Mouse (Mus musculus) kidney, adult 18-20 months (tissue): ENCODE measurements around the gene Hist1h2ak.
A peak's percentile ranks its signal among the peaks of the same experiment; 100 is the strongest.
"Not testable (repeated sequence)": the region's sequence is repeated elsewhere in the genome, so short reads cannot be mapped to it uniquely, and the experiment has no call there.

Source experiments
- DNase-seq: peaks from one replicate; pipeline ENCODE4 v3.0.0; 2021

Gene Hist1h2ak

GRCm38 (mm10) chr13:21753524-21754285 lies at the start of gene Hist1h2ak, which contains the start of gene Hist1h2bn:
Hist1h2ak (minus strand) TSS chr13:21753827.
Hist1h2bn (plus strand) TSS chr13:21754123.
- DNase-seq = peak; percentile 15

GRCm38 (mm10) chr13:21803058-21803457 lies 49.4 kb upstream of the Hist1h2ak start:
- not testable (repeated sequence) for DNase-seq

- DNase-seq = not testable (repeated sequence)
These were observed 43.5 kb upstream of the Hist1h2ak start for GRCm38 (mm10) chr13:21797163-21797562.

GRCm38 (mm10) chr13:21795584-21795983 lies 42.0 kb upstream of the Hist1h2ak start:
- no peak for DNase-seq

- DNase-seq = no peak
These were observed 37.1 kb upstream of the Hist1h2ak start for GRCm38 (mm10) chr13:21790601-21791283.

GRCm38 (mm10) chr13:21789925-21790324 lies 36.3 kb upstream of the Hist1h2ak start:
- no peak for DNase-seq

- no peak for DNase-seq
These were observed 34.4 kb upstream of the Hist1h2ak start for GRCm38 (mm10) chr13:21787760-21788593.

- peak; percentile 70 for DNase-seq
These were observed 33.4 kb upstream of the Hist1h2ak start, which contains the start of the genes Hist1h2an and Hist1h2bp for GRCm38 (mm10) chr13:21786899-21787629. Hist1h2an (minus strand) TSS chr13:21787218. Hist1h2bp (plus strand) TSS chr13:21787461.

GRCm38 (mm10) chr13:21786189-21786898 lies 32.7 kb upstream of the Hist1h2ak start:
- DNase-seq = no peak

- no peak for DNase-seq
These were observed 30.7 kb upstream of the Hist1h2ak start for GRCm38 (mm10) chr13:21784311-21784710.

GRCm38 (mm10) chr13:21783734-21784161 lies 30.1 kb upstream of the Hist1h2ak start:
- DNase-seq = peak; percentile 5

GRCm38 (mm10) chr13:21783255-21783617 lies 29.6 kb upstream of the Hist1h2ak start, which contains the start of gene Hist1h3i:
Hist1h3i (minus strand) TSS chr13:21783370.
- peak; percentile 30 for DNase-seq

GRCm38 (mm10) chr13:21782361-21783254 lies 29.0 kb upstream of the Hist1h2ak start:
- DNase-seq = peak; percentile 9

- DNase-seq = no peak
These were observed 28.0 kb upstream of the Hist1h2ak start for GRCm38 (mm10) chr13:21781639-21782038.

GRCm38 (mm10) chr13:21781021-21781555 lies 27.5 kb upstream of the Hist1h2ak start:
- DNase-seq = no peak

GRCm38 (mm10) chr13:21779767-21780731 lies 26.4 kb upstream of the Hist1h2ak start, which contains the start of gene Hist1h1b:
Hist1h1b (minus strand) TSS chr13:21780625.
- peak; percentile 34 for DNase-seq

- peak; percentile 28 for DNase-seq
These were observed 25.5 kb upstream of the Hist1h2ak start for GRCm38 (mm10) chr13:21778814-21779766.

- DNase-seq = no peak
These were observed 2.1 kb upstream of the Hist1h2ak start for GRCm38 (mm10) chr13:21755707-21756106.
